Mouse (Mus musculus) small intestine, adult 2 months (tissue): Measurements from ENCODE around the gene Mllt6. TPM values are rescaled to one million over a fixed set of nuclear protein-coding genes. Genes with fewer than 3 reads are reported as not detected.
"Not testable (repeated sequence)": the region's sequence is repeated elsewhere in the genome, so short reads cannot be mapped to it uniquely, and the experiment has no call there.

Experiments
- H3K27ac ChIP-seq: fragments of 200-500 bp; 2 replicates; pipeline ENCODE4 v1.5.1; 2012; ENCODE audit warnings: low read depth, low read length, control low read depth, inconsistent platforms; ENCODE audit not compliant: insufficient read depth
- H3K27me3 ChIP-seq: fragments of 200-500 bp; 2 replicates; pipeline ENCODE4 v1.6.1; 2012; ENCODE audit warnings: mild to moderate bottlenecking, moderate library complexity, low read length, inconsistent platforms; ENCODE audit not compliant: control insufficient read depth, insufficient read depth
- H3K36me3 ChIP-seq: fragments of 200-500 bp; 2 replicates; pipeline ENCODE4 v1.6.1; 2012; ENCODE audit warnings: mild to moderate bottlenecking, low read length, control low read depth, inconsistent platforms; ENCODE audit not compliant: control insufficient read depth, insufficient read depth
- H3K4me1 ChIP-seq: fragments of 200-500 bp; 2 replicates; pipeline ENCODE4 v1.6.1; 2012; ENCODE audit warnings: low read length, inconsistent platforms, mixed read lengths; ENCODE audit not compliant: control insufficient read depth, insufficient read depth, insufficient read length
- H3K4me3 ChIP-seq: fragments of 200-500 bp; 2 replicates; pipeline ENCODE4 v1.5.1; 2012; ENCODE audit warnings: low read depth, mild to moderate bottlenecking, control low read depth, inconsistent platforms, low read length, moderate library complexity
- CTCF ChIP-seq: fragments of 200-500 bp; IDR thresholded peaks from 2 replicates; pipeline ENCODE4 v1.5.1; 2012; ENCODE audit warnings: low read depth, mild to moderate bottlenecking, control low read depth, inconsistent platforms, low read length, moderate library complexity, mixed read lengths; ENCODE audit not compliant: insufficient replicate concordance, insufficient read length; ENCODE audit errors: extremely low read depth
- POLR2A ChIP-seq: fragments of 200-500 bp; IDR thresholded peaks from 2 replicates; pipeline ENCODE4 v1.6.1; 2012; ENCODE audit warnings: low read depth, mild to moderate bottlenecking, control low read depth, inconsistent platforms, low read length, moderate library complexity
- WGBS: fragments of 180-500 bp; shearing (Covaris S2); methylation state at CpG from one replicate; pipeline ENCODE4 v1.1.7; 2018; 5-methylcytosine and 5-hydroxymethylcytosine counted together
- polyA plus RNA-seq: library from polyadenylated mRNA; depleted of rRNA; stranded (reverse); fragments of >200 nt; gene quantifications from 2 replicates; pipeline ENCODE4 v1.2.3, GENCODE M21; 2012

Gene Mllt6
- polyA plus RNA-seq, 1 experiment = 38.6 TPM

DNA sequence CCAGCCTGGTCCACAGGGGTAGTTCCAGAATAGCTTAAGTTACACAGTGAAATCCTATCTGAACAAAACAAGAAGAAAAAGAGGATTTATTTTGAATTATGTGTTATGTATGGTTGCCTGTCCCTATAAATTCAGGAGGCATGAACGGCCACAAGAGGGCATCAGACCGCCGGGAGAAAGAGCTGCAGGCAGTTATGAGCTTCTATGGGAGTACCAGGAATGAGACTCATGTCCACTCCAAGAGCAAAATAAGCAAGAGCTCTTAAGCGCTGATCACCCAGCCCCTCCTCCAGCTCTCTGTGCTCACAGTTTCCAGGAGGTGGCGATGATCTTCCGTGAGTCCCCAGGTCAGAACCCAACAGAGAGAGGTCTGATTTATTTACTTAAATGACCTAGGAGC is 18.4 kb upstream of the Mllt6 start:
- WGBS = 4% methylated on average over 6 of the region's 6 CpGs
- H3K36me3 ChIP-seq = no peaks in the 10 kb centered on the region
- TF ChIP-seq POLR2A (no peak), CTCF (peak; percentile 86; the same call in 1 of the 2 replicates)
- no peak overlapping the region for H3K27ac ChIP-seq
- H3K27me3 ChIP-seq = no peaks in the 10 kb centered on the region
- no peaks in the 10 kb centered on the region for H3K4me1 ChIP-seq
- H3K4me3 ChIP-seq = no peak overlapping the region

- not testable (repeated sequence) for H3K4me1 ChIP-seq, H3K4me3 ChIP-seq, H3K27me3 ChIP-seq, H3K36me3 ChIP-seq, H3K27ac ChIP-seq
- 78% methylated on average over 4 of the region's 4 CpGs for WGBS
Observed at GRCm38 (mm10) chr11:97648541-97648940, 14.7 kb upstream of the Mllt6 start.

GRCm38 (mm10) chr11:97650341-97650740 is 12.9 kb upstream of the Mllt6 start:
- no peak overlapping the region for H3K27ac ChIP-seq
- no peaks in the 10 kb centered on the region for H3K36me3 ChIP-seq
- H3K4me3 ChIP-seq = no peak overlapping the region
- 46% methylated on average over 5 of the region's 5 CpGs for WGBS
- no peak for TF ChIP-seq POLR2A
- TF ChIP-seq CTCF = no peak
- no peaks in the 10 kb centered on the region for H3K4me1 ChIP-seq
- no peaks in the 10 kb centered on the region for H3K27me3 ChIP-seq

DNA sequence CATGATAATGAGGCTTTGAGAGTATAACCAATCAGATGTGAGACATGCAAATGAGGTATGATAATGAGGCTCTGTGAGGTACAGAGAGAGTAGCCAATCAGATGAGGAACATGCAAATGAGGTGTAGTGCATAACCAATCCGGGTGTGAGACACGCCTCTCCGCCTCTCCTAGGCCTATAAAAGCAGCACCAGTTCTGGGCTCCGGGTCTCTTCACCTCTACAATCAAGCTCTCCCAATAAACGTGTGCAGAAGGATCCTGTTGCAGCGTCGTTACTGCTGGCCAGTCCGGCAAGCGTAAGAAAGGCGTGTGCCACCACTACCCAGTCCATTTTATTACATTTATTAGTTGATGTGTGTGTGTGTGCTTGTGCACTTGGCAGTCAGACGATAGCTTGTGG is 9.8 kb upstream of the Mllt6 start:
- 87% methylated on average over 11 of the region's 11 CpGs for WGBS
- not testable (repeated sequence) for H3K4me3 ChIP-seq, H3K4me1 ChIP-seq, H3K27ac ChIP-seq, H3K36me3 ChIP-seq, H3K27me3 ChIP-seq

DNA sequence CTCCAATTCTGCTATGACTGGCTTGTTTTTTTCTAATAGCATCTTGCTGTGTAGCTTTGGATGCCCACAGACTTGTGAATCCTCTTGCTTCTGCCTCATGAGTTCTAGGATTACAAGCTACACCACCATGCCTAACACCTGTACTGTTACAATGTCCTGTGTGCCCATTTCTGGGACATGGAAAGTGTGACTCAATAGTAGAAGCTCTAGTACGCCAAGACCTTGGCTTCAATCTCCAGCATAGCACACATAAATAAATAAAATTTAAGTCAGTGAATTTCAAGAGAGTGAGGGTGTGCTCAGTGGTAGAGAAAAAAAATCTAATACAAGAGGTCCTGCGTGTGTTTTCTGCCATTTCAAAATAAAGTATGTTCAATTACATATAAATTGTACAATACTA is 9.0 kb upstream of the Mllt6 start:
- H3K27ac ChIP-seq = no peak overlapping the region
- 85% methylated on average over 2 of the region's 2 CpGs for WGBS
- H3K4me1 ChIP-seq = peaks cover 5% of the 10 kb centered on the region; the same call in 1 of the 2 replicates
- H3K27me3 ChIP-seq = no peaks in the 10 kb centered on the region
- no peak overlapping the region for H3K4me3 ChIP-seq
- no peak for TF ChIP-seq CTCF
- no peak for TF ChIP-seq POLR2A
- peaks cover 1% of the 10 kb centered on the region; the same call in 1 of the 2 replicates for H3K36me3 ChIP-seq

DNA sequence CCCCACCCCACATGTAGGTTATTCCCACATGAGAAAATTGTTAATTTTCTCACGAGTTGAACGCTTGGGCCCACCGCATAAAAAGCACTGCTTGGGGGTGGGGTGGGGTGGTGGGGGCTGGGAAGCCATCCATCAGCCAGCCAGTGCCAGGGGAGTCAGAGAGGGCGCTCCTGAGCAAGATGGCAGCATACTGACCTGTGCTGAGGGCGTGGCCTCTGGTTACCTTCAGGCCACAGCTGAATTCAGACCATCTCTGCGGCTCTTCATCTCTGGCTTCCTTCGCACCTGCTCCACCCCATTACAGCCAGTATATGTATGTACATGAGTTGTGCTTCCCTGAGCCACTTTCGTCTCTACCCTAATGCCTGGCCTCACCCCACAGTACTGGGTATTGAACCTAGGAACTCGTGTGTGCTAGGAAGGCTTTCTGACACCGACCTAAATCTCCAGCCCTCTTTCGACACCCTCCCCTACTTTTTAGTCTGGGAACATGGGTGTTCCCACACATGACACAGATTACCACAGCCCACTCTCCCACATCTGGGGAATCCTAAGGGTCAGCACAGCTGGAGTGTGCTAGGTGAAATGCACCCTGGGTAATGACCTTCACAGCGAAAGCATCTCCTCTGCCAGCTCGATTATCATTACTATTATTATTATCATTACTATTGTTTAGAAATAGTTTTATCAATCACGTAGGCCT is 6.8 kb upstream of the Mllt6 start:
- no peak overlapping the region for H3K4me3 ChIP-seq
- 81% methylated on average over 14 of the region's 14 CpGs for WGBS
- H3K4me1 ChIP-seq = peaks cover 14% of the 10 kb centered on the region; the same call in 1 of the 2 replicates
- no peaks in the 10 kb centered on the region for H3K27me3 ChIP-seq
- TF ChIP-seq POLR2A (no peak), CTCF (no peak)
- peaks cover 1% of the 10 kb centered on the region; the same call in 1 of the 2 replicates for H3K36me3 ChIP-seq
- no peak overlapping the region for H3K27ac ChIP-seq

DNA sequence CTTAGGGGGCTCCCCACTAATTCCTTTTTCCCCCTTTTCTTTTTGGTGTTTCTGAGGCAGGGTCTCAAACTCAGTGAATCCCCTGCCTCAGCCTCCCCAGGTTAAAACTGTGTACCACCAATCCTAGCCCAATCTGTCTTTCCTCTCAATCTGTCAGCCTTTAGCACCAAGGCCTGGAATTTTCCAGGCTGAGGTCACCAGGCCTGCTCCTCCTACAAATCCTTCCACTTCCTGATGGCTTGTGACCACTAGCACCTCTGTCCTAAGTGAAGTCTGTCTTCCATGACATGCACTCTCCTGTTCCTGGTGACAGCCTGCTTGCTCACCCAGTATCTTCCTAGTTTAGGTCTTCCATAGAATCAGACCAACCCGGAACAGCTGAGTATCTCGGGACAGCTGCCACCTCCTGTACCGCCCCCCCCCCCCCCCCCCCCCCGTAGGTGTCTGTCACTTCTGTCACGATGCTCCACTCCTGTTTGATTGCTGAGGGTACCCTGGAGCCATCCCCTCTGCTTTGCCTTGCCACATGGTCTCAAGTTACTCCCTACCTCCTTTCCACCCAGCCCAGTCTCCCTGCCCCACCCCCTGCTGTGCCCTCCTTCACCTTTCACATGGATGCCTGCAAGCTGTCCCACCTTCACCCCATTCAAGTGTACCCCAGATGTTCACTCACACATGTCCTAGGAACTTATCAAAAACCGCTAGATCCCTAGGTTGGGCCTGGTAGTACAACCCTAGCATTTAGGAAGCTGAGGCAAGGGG is 5.8 kb upstream of the Mllt6 start:
- TF ChIP-seq POLR2A (no peak), CTCF (no peak)
- WGBS = 57% methylated on average over 4 of the region's 6 CpGs
- Histone ChIP-seq H3K27ac (no peak overlapping the region), H3K4me3 (no peak overlapping the region), H3K36me3 (peaks cover 1% of the 10 kb centered on the region; the same call in 1 of the 2 replicates), H3K4me1 (peaks cover 14% of the 10 kb centered on the region; the same call in 1 of the 2 replicates), H3K27me3 (no peaks in the 10 kb centered on the region)

DNA sequence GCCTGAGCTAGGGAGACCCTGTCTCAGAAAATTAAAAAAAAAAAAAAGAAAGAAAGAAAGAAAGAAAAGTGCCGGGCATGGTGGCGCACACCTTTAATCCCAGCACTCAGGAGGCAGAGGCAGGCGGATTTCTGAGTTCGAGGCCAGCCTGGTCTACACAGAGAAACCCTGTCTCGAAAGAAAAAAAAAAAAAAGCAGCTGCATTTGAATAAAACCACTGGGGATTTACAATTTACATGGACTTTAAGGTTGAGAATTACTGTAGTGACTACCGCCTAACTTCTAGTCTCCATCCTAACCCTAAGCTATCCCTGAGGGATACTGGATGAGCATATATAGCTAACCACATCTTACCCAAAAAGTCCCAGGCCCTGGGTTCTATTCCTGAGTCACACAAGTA is 5.2 kb upstream of the Mllt6 start:
- H3K4me1 ChIP-seq = peaks cover 14% of the 10 kb centered on the region; the same call in 1 of the 2 replicates
- not testable (repeated sequence) for H3K27ac ChIP-seq, H3K36me3 ChIP-seq, H3K4me3 ChIP-seq, H3K27me3 ChIP-seq
- WGBS = 87% methylated on average over 6 of the region's 6 CpGs
